Mouse (Mus musculus): ENCODE data around the gene Olfr1034. TPM values are rescaled to one million over a fixed set of nuclear protein-coding genes. Genes with fewer than 3 reads are reported as not detected.
"Not testable (repeated sequence)": the region's sequence is repeated elsewhere in the genome, so short reads cannot be mapped to it uniquely, and the experiment has no call there.

Olfr1034 gene
- not detected for total RNA-seq (2021)
- long read RNA-seq, experiment 1, result 0 reads
- long read RNA-seq, experiment 2, result 0 reads

- Histone ChIP-seq H3K27ac (no peak within 1 kb of the TSS), H3K4me3 (no peak within 1 kb of the TSS)
- no peak for TF ChIP-seq CTCF (IDR thresholded peaks at IDR 0.05)
- DNase-seq (ENCODE audit: extremely low spot score in 1 of 2, low spot score in 2 of 2), result no peak
- intact Hi-C loops (cut with DNase I), result no loop called here
Observed at GRCm38 (mm10) chr2:86045561-86045960, at the start of gene Olfr1034. Olfr1034 (plus strand) TSS chr2:86045861.

GRCm38 (mm10) chr2:86005240-86005639, 40.4 kb upstream of the Olfr1034 start, which contains the start of gene Olfr1032:
Olfr1032 (plus strand) TSS chr2:86005540.
- DNase-seq (ENCODE audit: extremely low spot score in 1 of 2, low spot score in 2 of 2), result no peak
- no peak within 1 kb of the TSS for H3K27ac ChIP-seq
- no peak for TF ChIP-seq CTCF (IDR thresholded peaks at IDR 0.05)
- intact Hi-C loops (cut with DNase I), result no loop called here
- no peak within 1 kb of the TSS for H3K4me3 ChIP-seq

GRCm38 (mm10) chr2:86020406-86020805, 25.3 kb upstream of the Olfr1034 start, which contains the start of gene Olfr1033:
Olfr1033 (plus strand) TSS chr2:86020633.
- not testable (repeated sequence) for DNase-seq (ENCODE audit: extremely low spot score in 1 of 2, low spot score in 2 of 2)

GRCm38 (mm10) chr2:86021518-86021917, 24.1 kb upstream of the Olfr1034 start:
- H3K27ac ChIP-seq; H3K4me3 ChIP-seq; DNase-seq (ENCODE audit: extremely low spot score in 1 of 2, low spot score in 2 of 2); intact Hi-C loops (cut with DNase I): not testable (repeated sequence)

More at GRCm38 (mm10) chr2:86020406-86020805, 25.3 kb upstream of the Olfr1034 start, which contains the start of gene Olfr1033:
- peak within 1 kb of the TSS; percentile 22; the same call in 1 of the 2 replicates for H3K4me3 ChIP-seq
- H3K27ac ChIP-seq; intact Hi-C loops (cut with DNase I): not testable (repeated sequence)

GRCm38 (mm10) chr2:86050777-86051176, 5.1 kb downstream of the Olfr1034 start:
- H3K4me3 ChIP-seq; H3K27ac ChIP-seq; intact Hi-C loops (cut with DNase I); DNase-seq (ENCODE audit: extremely low spot score in 1 of 2, low spot score in 2 of 2): not testable (repeated sequence)

GRCm38 (mm10) chr2:86063766-86064165, 18.1 kb downstream of the Olfr1034 start:
- H3K27ac ChIP-seq; intact Hi-C loops (cut with DNase I); DNase-seq (ENCODE audit: extremely low spot score in 1 of 2, low spot score in 2 of 2); H3K4me3 ChIP-seq: not testable (repeated sequence)

GRCm38 (mm10) chr2:86070189-86070588, 24.5 kb downstream of the Olfr1034 start:
- no peak for DNase-seq (ENCODE audit: extremely low spot score in 1 of 2, low spot score in 2 of 2)
- no peak overlapping the region for H3K27ac ChIP-seq
- intact Hi-C loops (cut with DNase I), result no loop called here
- no peak for TF ChIP-seq CTCF (IDR thresholded peaks at IDR 0.05)
- no peak overlapping the region for H3K4me3 ChIP-seq

- H3K4me3 ChIP-seq; intact Hi-C loops (cut with DNase I); DNase-seq (ENCODE audit: extremely low spot score in 1 of 2, low spot score in 2 of 2); H3K27ac ChIP-seq: not testable (repeated sequence)
Observed at GRCm38 (mm10) chr2:86073692-86074091, 28.0 kb downstream of the Olfr1034 start, which contains the start of gene Olfr1036. Olfr1036 (plus strand) TSS chr2:86073992.

GRCm38 (mm10) chr2:86080478-86080877, 34.8 kb downstream of the Olfr1034 start:
- DNase-seq (ENCODE audit: extremely low spot score in 1 of 2, low spot score in 2 of 2); H3K27ac ChIP-seq; intact Hi-C loops (cut with DNase I); H3K4me3 ChIP-seq: not testable (repeated sequence)

GRCm38 (mm10) chr2:86087285-86087684, 41.6 kb downstream of the Olfr1034 start, which contains the start of gene Olfr1037:
Olfr1037 (minus strand) TSS chr2:86087385.
- no peak for DNase-seq (ENCODE audit: extremely low spot score in 1 of 2, low spot score in 2 of 2)
- no peak for TF ChIP-seq CTCF (IDR thresholded peaks at IDR 0.05)
- intact Hi-C loops (cut with DNase I), result no loop called here
- Histone ChIP-seq H3K27ac (no peak within 1 kb of the TSS), H3K4me3 (no peak within 1 kb of the TSS)

Other genes starting within 250 kb of the Olfr1034 start
- gene Olfr1016, start 243.3 kb upstream of the Olfr1034 start, total RNA-seq (2021), result not detected
- gene Olfr1018, start 227.4 kb upstream of the Olfr1034 start, total RNA-seq (2021), result not detected
- not detected for gene Olfr1019, start 200.4 kb upstream of the Olfr1034 start, total RNA-seq (2021)
- not detected for gene Olfr1020, start 198.8 kb upstream of the Olfr1034 start, total RNA-seq (2021)
- not detected for gene Olfr1022, start 177.3 kb upstream of the Olfr1034 start, total RNA-seq (2021)
- gene Olfr1023, start 160.2 kb upstream of the Olfr1034 start, total RNA-seq (2021), result not detected
- not detected for gene Olfr1024, start 140.8 kb upstream of the Olfr1034 start, total RNA-seq (2021)
- not detected for gene Olfr1025-ps1, start 130.7 kb upstream of the Olfr1034 start, total RNA-seq (2021)
- gene Olfr1026, start 124.3 kb upstream of the Olfr1034 start, total RNA-seq (2021), result not detected
- not detected for gene Olfr1028, start 95.4 kb upstream of the Olfr1034 start, total RNA-seq (2021)
- gene Olfr1029, start 72.0 kb upstream of the Olfr1034 start, total RNA-seq (2021), result not detected
- gene Olfr1030, start 66.6 kb upstream of the Olfr1034 start, total RNA-seq (2021), result not detected
- gene Olfr1031, start 55.6 kb upstream of the Olfr1034 start, total RNA-seq (2021), result not detected
- not detected for gene Olfr1032, start 40.3 kb upstream of the Olfr1034 start, total RNA-seq (2021)
- gene Olfr1033, start 25.2 kb upstream of the Olfr1034 start, total RNA-seq (2021), result not detected
- gene Olfr1036, start 28.1 kb downstream of the Olfr1034 start, total RNA-seq (2021), result not detected
- not detected for gene Olfr1037, start 41.5 kb downstream of the Olfr1034 start, total RNA-seq (2021)
- not detected for gene Olfr1039, start 90.1 kb downstream of the Olfr1034 start, total RNA-seq (2021)
- gene Olfr1040, start 100.9 kb downstream of the Olfr1034 start, total RNA-seq (2021), result not detected
- gene Olfr1042, start 116.0 kb downstream of the Olfr1034 start, total RNA-seq (2021), result not detected
- not detected for gene Olfr1043, start 121.7 kb downstream of the Olfr1034 start, total RNA-seq (2021)
- not detected for gene Olfr1044, start 132.0 kb downstream of the Olfr1034 start, total RNA-seq (2021)
- not detected for gene Olfr52, start 139.8 kb downstream of the Olfr1034 start, total RNA-seq (2021)
- gene Olfr1045, start 157.1 kb downstream of the Olfr1034 start, total RNA-seq (2021), result not detected
- gene Olfr1046, start 173.5 kb downstream of the Olfr1034 start, total RNA-seq (2021), result not detected
- gene Olfr1047, start 185.5 kb downstream of the Olfr1034 start, total RNA-seq (2021), result not detected
- not detected for gene Olfr1048, start 194.4 kb downstream of the Olfr1034 start, total RNA-seq (2021)
- not detected for gene Olfr1049, start 212.5 kb downstream of the Olfr1034 start, total RNA-seq (2021)
- gene Olfr1051, start 233.2 kb downstream of the Olfr1034 start, total RNA-seq (2021), result not detected
- not detected for gene Olfr1052, start 246.6 kb downstream of the Olfr1034 start, total RNA-seq (2021)

All from left cerebral cortex, adult 2 months (tissue).